Mouse (Mus musculus) bone marrow, adult 2 months (tissue): Measurements from ENCODE around the gene Ing3.

Source experiments
- CTCF ChIP-seq: fragments of 200-500 bp; IDR thresholded peaks from 2 replicates; pipeline ENCODE4 v1.5.1; 2011; ENCODE audit warnings: low read length, control low read depth; ENCODE audit not compliant: control insufficient read depth, insufficient read depth
- POLR2A ChIP-seq: fragments of 200-500 bp; IDR thresholded peaks from 2 replicates; pipeline ENCODE4 v1.6.1; 2011; ENCODE audit warnings: low read depth, mild to moderate bottlenecking, control low read depth, low read length, borderline replicate concordance; ENCODE audit not compliant: control insufficient read depth

GRCm38 (mm10) chr6:21986660-21987331 lies 37.4 kb downstream of the Ing3 start:
- TF ChIP-seq CTCF (no peak), POLR2A (no peak)
